Mouse (Mus musculus): ENCODE data around the gene a. TPM values are rescaled to one million over a fixed set of nuclear protein-coding genes. Genes with fewer than 3 reads are reported as not detected.

The a gene
- polyA plus RNA-seq, 1 experiment from 2014 or later, result not detected

GRCm38 (mm10) chr2:154941952-154942351 is 150.8 kb downstream of the a start:
- no peak overlapping the region for H3K4me2 ChIP-seq (ENCODE audit: low read depth, low read length)
- no peaks in the 10 kb centered on the region for H3K27me3 ChIP-seq (ENCODE audit: control insufficient read depth, insufficient read depth, low read depth, low read length)
- no peaks in the 10 kb centered on the region for H3K4me1 ChIP-seq (replicated peaks; ENCODE audit: control insufficient read depth, insufficient read depth, low read length)
- no peak for ATAC-seq (ENCODE audit: low read depth)
- no peak overlapping the region for H3K9ac ChIP-seq (ENCODE audit: low read length)
- no peak overlapping the region for H3K27ac ChIP-seq (ENCODE audit: low read length)
- H3K9me3 ChIP-seq (ENCODE audit: control insufficient read depth, low read length), result no peaks in the 10 kb centered on the region
- no peaks in the 10 kb centered on the region for H3K36me3 ChIP-seq (ENCODE audit: control insufficient read depth, insufficient read depth, low read length)
- 74% methylated on average over 10 of the region's 10 CpGs for WGBS
- H3K4me3 ChIP-seq (ENCODE audit: low read length), result no peak overlapping the region

DNA sequence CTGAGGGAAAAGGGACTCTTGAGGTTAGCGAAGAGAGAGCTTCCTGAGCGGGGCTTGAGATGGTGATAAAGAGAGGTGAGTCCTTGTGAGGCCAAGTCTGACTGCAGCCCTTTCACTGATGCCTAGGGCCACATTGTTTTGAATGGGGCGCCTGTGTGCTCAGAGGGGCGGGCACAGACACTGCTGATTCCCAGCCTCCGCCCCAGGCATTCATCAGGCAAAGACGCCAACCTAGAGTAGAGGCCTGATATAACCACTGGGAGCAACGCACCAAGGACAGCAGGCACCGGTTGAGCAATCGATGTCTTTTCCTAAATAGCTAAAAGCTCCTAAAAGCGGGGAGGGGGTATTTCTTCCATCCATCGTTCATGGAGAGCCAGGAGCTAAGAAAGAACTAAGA is 151.3 kb downstream of the a start:
- Histone ChIP-seq H3K27me3 (ENCODE audit: control insufficient read depth, insufficient read depth, low read depth, low read length) (no peaks in the 10 kb centered on the region), H3K36me3 (ENCODE audit: control insufficient read depth, insufficient read depth, low read length) (no peaks in the 10 kb centered on the region), H3K9ac (ENCODE audit: low read length) (peak overlapping the region; percentile 59), H3K4me3 (ENCODE audit: low read length) (no peak overlapping the region), H3K4me1 (replicated peaks; ENCODE audit: control insufficient read depth, insufficient read depth, low read length) (no peaks in the 10 kb centered on the region), H3K27ac (ENCODE audit: low read length) (no peak overlapping the region), H3K9me3 (ENCODE audit: control insufficient read depth, low read length) (no peaks in the 10 kb centered on the region), H3K4me2 (ENCODE audit: low read depth, low read length) (peak overlapping the region; percentile 52)
- 54% methylated on average over 11 of the region's 11 CpGs for WGBS
- no peak for ATAC-seq (ENCODE audit: low read depth)

- WGBS, result 10% methylated on average over 11 of the region's 11 CpGs
- H3K4me3 ChIP-seq (ENCODE audit: low read length), result peak overlapping the region; percentile 36
- peak overlapping the region; percentile 59 for H3K9ac ChIP-seq (ENCODE audit: low read length)
- H3K4me2 ChIP-seq (ENCODE audit: low read depth, low read length), result peak overlapping the region; percentile 52
- no peaks in the 10 kb centered on the region for H3K4me1 ChIP-seq (replicated peaks; ENCODE audit: control insufficient read depth, insufficient read depth, low read length)
- no peaks in the 10 kb centered on the region for H3K27me3 ChIP-seq (ENCODE audit: control insufficient read depth, insufficient read depth, low read depth, low read length)
- no peaks in the 10 kb centered on the region for H3K36me3 ChIP-seq (ENCODE audit: control insufficient read depth, insufficient read depth, low read length)
- no peaks in the 10 kb centered on the region for H3K9me3 ChIP-seq (ENCODE audit: control insufficient read depth, low read length)
- peak; percentile 78 for ATAC-seq (ENCODE audit: low read depth)
- H3K27ac ChIP-seq (ENCODE audit: low read length), result no peak overlapping the region
Observed at GRCm38 (mm10) chr2:154943101-154943500, 151.9 kb downstream of the a start.

- H3K27me3 ChIP-seq (ENCODE audit: control insufficient read depth, insufficient read depth, low read depth, low read length), result no peaks in the 10 kb centered on the region
- no peak overlapping the region for H3K27ac ChIP-seq (ENCODE audit: low read length)
- no peak overlapping the region for H3K4me3 ChIP-seq (ENCODE audit: low read length)
- no peaks in the 10 kb centered on the region for H3K9me3 ChIP-seq (ENCODE audit: control insufficient read depth, low read length)
- peaks cover 4% of the 10 kb centered on the region; the same call in 1 of the 2 replicates for H3K4me1 ChIP-seq (replicated peaks; ENCODE audit: control insufficient read depth, insufficient read depth, low read length)
- H3K36me3 ChIP-seq (ENCODE audit: control insufficient read depth, insufficient read depth, low read length), result no peaks in the 10 kb centered on the region
- H3K4me2 ChIP-seq (ENCODE audit: low read depth, low read length), result no peak overlapping the region
- 94% methylated on average over 3 of the region's 3 CpGs for WGBS
- no peak overlapping the region for H3K9ac ChIP-seq (ENCODE audit: low read length)
- no peak for ATAC-seq (ENCODE audit: low read depth)
Observed at GRCm38 (mm10) chr2:154946921-154947320, 155.7 kb downstream of the a start.

- H3K4me2 ChIP-seq (ENCODE audit: low read depth, low read length), result no peak overlapping the region
- no peak for ATAC-seq (ENCODE audit: low read depth)
- peaks cover 4% of the 10 kb centered on the region; the same call in 1 of the 2 replicates for H3K4me1 ChIP-seq (replicated peaks; ENCODE audit: control insufficient read depth, insufficient read depth, low read length)
Observed at GRCm38 (mm10) chr2:154949352-154949751, 158.2 kb downstream of the a start.

DNA sequence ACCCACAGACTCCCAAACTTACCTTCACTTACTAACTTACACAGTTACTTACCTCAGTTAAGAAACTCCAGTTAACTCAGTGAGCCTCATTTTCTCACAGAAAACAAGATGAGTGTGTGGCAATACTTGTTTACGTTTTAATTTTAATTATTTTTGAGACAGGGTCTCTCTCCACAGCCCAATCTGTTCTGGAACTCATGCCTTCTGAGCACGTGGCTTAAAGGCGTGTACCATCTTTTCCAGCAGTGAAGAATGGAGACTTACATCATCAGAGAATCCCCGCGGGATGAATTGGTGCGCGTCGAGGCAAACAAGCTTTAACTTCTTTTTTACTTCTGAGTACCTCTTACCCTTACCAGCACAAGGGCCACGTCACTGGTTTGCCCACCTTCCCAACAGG is 158.7 kb downstream of the a start:
- no peak for ATAC-seq (ENCODE audit: low read depth)
- WGBS, result 69% methylated on average over 9 of the region's 9 CpGs

More at GRCm38 (mm10) chr2:154949352-154949751, 158.2 kb downstream of the a start:
- no peaks in the 10 kb centered on the region for H3K36me3 ChIP-seq (ENCODE audit: control insufficient read depth, insufficient read depth, low read length)
- H3K4me3 ChIP-seq (ENCODE audit: low read length), result no peak overlapping the region
- H3K9ac ChIP-seq (ENCODE audit: low read length), result no peak overlapping the region
- no peaks in the 10 kb centered on the region for H3K27me3 ChIP-seq (ENCODE audit: control insufficient read depth, insufficient read depth, low read depth, low read length)
- WGBS, result 24% methylated on average over 7 of the region's 7 CpGs
- H3K27ac ChIP-seq (ENCODE audit: low read length), result no peak overlapping the region
- no peaks in the 10 kb centered on the region for H3K9me3 ChIP-seq (ENCODE audit: control insufficient read depth, low read length)

GRCm38 (mm10) chr2:154950601-154951000 is 159.4 kb downstream of the a start:
- H3K4me3 ChIP-seq (ENCODE audit: low read length), result no peak overlapping the region
- H3K4me2 ChIP-seq (ENCODE audit: low read depth, low read length), result no peak overlapping the region
- H3K27me3 ChIP-seq (ENCODE audit: control insufficient read depth, insufficient read depth, low read depth, low read length), result no peaks in the 10 kb centered on the region
- no peak overlapping the region for H3K9ac ChIP-seq (ENCODE audit: low read length)
- H3K27ac ChIP-seq (ENCODE audit: low read length), result no peak overlapping the region
- ATAC-seq (ENCODE audit: low read depth), result no peak
- peaks cover 4% of the 10 kb centered on the region; the same call in 1 of the 2 replicates for H3K4me1 ChIP-seq (replicated peaks; ENCODE audit: control insufficient read depth, insufficient read depth, low read length)
- no peaks in the 10 kb centered on the region for H3K9me3 ChIP-seq (ENCODE audit: control insufficient read depth, low read length)
- 32% methylated on average over 5 of the region's 5 CpGs for WGBS
- no peaks in the 10 kb centered on the region for H3K36me3 ChIP-seq (ENCODE audit: control insufficient read depth, insufficient read depth, low read length)

More for the DNA sequence above, 158.7 kb downstream of the a start:
- Histone ChIP-seq H3K27me3 (ENCODE audit: control insufficient read depth, insufficient read depth, low read depth, low read length) (no peaks in the 10 kb centered on the region), H3K36me3 (ENCODE audit: control insufficient read depth, insufficient read depth, low read length) (no peaks in the 10 kb centered on the region), H3K9ac (ENCODE audit: low read length) (no peak overlapping the region), H3K9me3 (ENCODE audit: control insufficient read depth, low read length) (no peaks in the 10 kb centered on the region), H3K4me3 (ENCODE audit: low read length) (no peak overlapping the region), H3K27ac (ENCODE audit: low read length) (no peak overlapping the region), H3K4me2 (ENCODE audit: low read depth, low read length) (no peak overlapping the region), H3K4me1 (replicated peaks; ENCODE audit: control insufficient read depth, insufficient read depth, low read length) (peaks cover 4% of the 10 kb centered on the region; the same call in 1 of the 2 replicates)

GRCm38 (mm10) chr2:154959486-154959885 is 168.3 kb downstream of the a start:
- no peak overlapping the region for H3K4me2 ChIP-seq (ENCODE audit: low read depth, low read length)
- H3K27me3 ChIP-seq (ENCODE audit: control insufficient read depth, insufficient read depth, low read depth, low read length), result no peaks in the 10 kb centered on the region
- H3K4me1 ChIP-seq (replicated peaks; ENCODE audit: control insufficient read depth, insufficient read depth, low read length), result no peaks in the 10 kb centered on the region
- no peak overlapping the region for H3K9ac ChIP-seq (ENCODE audit: low read length)
- no peaks in the 10 kb centered on the region for H3K36me3 ChIP-seq (ENCODE audit: control insufficient read depth, insufficient read depth, low read length)
- WGBS, result 82% methylated on average over 5 of the region's 5 CpGs
- H3K9me3 ChIP-seq (ENCODE audit: control insufficient read depth, low read length), result no peaks in the 10 kb centered on the region
- H3K4me3 ChIP-seq (ENCODE audit: low read length), result no peak overlapping the region
- H3K27ac ChIP-seq (ENCODE audit: low read length), result no peak overlapping the region
- ATAC-seq (ENCODE audit: low read depth), result no peak

GRCm38 (mm10) chr2:154959909-154960308 is 168.7 kb downstream of the a start:
- no peaks in the 10 kb centered on the region for H3K9me3 ChIP-seq (ENCODE audit: control insufficient read depth, low read length)
- H3K4me3 ChIP-seq (ENCODE audit: low read length), result no peak overlapping the region
- no peak for ATAC-seq (ENCODE audit: low read depth)
- no peak overlapping the region for H3K27ac ChIP-seq (ENCODE audit: low read length)
- no peaks in the 10 kb centered on the region for H3K36me3 ChIP-seq (ENCODE audit: control insufficient read depth, insufficient read depth, low read length)
- WGBS, result 78% methylated on average over 3 of the region's 3 CpGs
- H3K4me1 ChIP-seq (replicated peaks; ENCODE audit: control insufficient read depth, insufficient read depth, low read length), result no peaks in the 10 kb centered on the region
- no peaks in the 10 kb centered on the region for H3K27me3 ChIP-seq (ENCODE audit: control insufficient read depth, insufficient read depth, low read depth, low read length)
- H3K4me2 ChIP-seq (ENCODE audit: low read depth, low read length), result no peak overlapping the region
- no peak overlapping the region for H3K9ac ChIP-seq (ENCODE audit: low read length)

GRCm38 (mm10) chr2:154963176-154963575 is 172.0 kb downstream of the a start:
- ATAC-seq (ENCODE audit: low read depth), result no peak
- no peak overlapping the region for H3K27ac ChIP-seq (ENCODE audit: low read length)
- no peaks in the 10 kb centered on the region for H3K27me3 ChIP-seq (ENCODE audit: control insufficient read depth, insufficient read depth, low read depth, low read length)
- H3K4me1 ChIP-seq (replicated peaks; ENCODE audit: control insufficient read depth, insufficient read depth, low read length), result no peaks in the 10 kb centered on the region
- 70% methylated on average over 5 of the region's 5 CpGs for WGBS
- H3K9me3 ChIP-seq (ENCODE audit: control insufficient read depth, low read length), result no peaks in the 10 kb centered on the region
- no peak overlapping the region for H3K9ac ChIP-seq (ENCODE audit: low read length)
- H3K36me3 ChIP-seq (ENCODE audit: control insufficient read depth, insufficient read depth, low read length), result no peaks in the 10 kb centered on the region
- H3K4me3 ChIP-seq (ENCODE audit: low read length), result no peak overlapping the region
- H3K4me2 ChIP-seq (ENCODE audit: low read depth, low read length), result no peak overlapping the region
